Mouse (Mus musculus): ENCODE results near the gene Cdc25b. TPM values are rescaled to one million over a fixed set of nuclear protein-coding genes. Genes with fewer than 3 reads are reported as not detected.

Cdc25b gene
- polyA plus RNA-seq, 1 experiment from 2014 or later: 38.7 TPM

DNA sequence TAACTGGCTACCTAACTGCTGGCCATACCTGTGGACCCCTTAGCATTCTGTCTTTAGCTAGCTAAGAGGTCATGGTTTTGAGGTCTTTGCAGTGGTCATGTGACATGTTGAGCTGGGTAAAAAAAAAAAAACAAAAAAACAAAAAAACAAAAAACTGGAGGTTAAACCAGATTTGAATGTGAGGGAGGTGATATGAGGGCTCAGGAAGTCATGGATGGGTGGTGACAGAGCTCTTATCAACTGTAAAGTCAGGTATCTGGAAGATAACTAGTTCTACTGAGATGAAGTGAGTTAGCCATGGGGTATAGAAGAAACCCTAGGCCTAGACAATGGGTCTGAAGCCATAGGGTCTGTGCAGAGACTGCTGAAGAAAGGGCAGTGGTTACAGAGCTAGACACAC is 55.4 kb downstream of the Cdc25b start:
- H3K4me3 ChIP-seq (ENCODE audit: low read depth, low read length): no peak overlapping the region
- no peak overlapping the region for H3K9ac ChIP-seq (ENCODE audit: low read length)
- peaks cover 49% of the 10 kb centered on the region for H3K36me3 ChIP-seq (ENCODE audit: control insufficient read depth, insufficient read depth, low read length)
- ATAC-seq (ENCODE audit: low FRiP score, low TSS enrichment): no peak
- H3K4me2 ChIP-seq (replicated peaks; ENCODE audit: low read depth): no peak overlapping the region
- no peak for DNase-seq (ENCODE audit: low spot score)
- TF ChIP-seq CTCF (IDR thresholded peaks at IDR 0.05; ENCODE audit: low read depth) (no peak), EP300 (optimal IDR thresholded peaks at IDR 0.05) (no peak)
- no peak overlapping the region for H3K27ac ChIP-seq (replicated peaks)
- no peaks in the 10 kb centered on the region for H3K27me3 ChIP-seq (ENCODE audit: control insufficient read depth, insufficient read depth, low read length)
- H3K4me1 ChIP-seq (replicated peaks; ENCODE audit: control insufficient read depth, insufficient read depth): no peaks in the 10 kb centered on the region
- no peaks in the 10 kb centered on the region for H3K9me3 ChIP-seq (ENCODE audit: control insufficient read depth, low read length)

DNA sequence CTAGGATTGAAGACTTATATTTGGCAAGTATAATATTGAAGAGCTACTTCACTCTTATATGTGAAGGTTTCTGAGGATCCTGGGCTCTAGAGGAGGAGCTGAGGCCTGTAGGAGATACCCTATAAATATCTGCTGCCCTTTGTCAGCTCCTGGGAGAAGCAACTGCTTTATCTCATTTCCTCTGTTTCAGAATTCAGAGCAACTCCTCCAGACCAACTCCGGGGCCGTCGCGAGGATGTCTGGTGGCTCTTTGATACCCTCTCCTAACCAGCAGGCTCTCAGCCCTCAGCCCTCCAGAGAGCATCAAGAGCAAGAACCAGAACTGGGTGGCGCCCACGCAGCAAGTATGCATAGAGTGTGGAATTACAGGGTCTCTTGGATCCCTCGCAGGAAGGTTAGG is 56.2 kb downstream of the Cdc25b start:
- no peak for DNase-seq (ENCODE audit: low spot score)
- Histone ChIP-seq H3K9ac (ENCODE audit: low read length) (no peak overlapping the region), H3K4me2 (replicated peaks; ENCODE audit: low read depth) (no peak overlapping the region), H3K9me3 (ENCODE audit: control insufficient read depth, low read length) (no peaks in the 10 kb centered on the region), H3K36me3 (ENCODE audit: control insufficient read depth, insufficient read depth, low read length) (peaks cover 53% of the 10 kb centered on the region), H3K4me3 (ENCODE audit: low read depth, low read length) (no peak overlapping the region), H3K27ac (replicated peaks) (no peak overlapping the region), H3K4me1 (replicated peaks; ENCODE audit: control insufficient read depth, insufficient read depth) (no peaks in the 10 kb centered on the region), H3K27me3 (ENCODE audit: control insufficient read depth, insufficient read depth, low read length) (no peaks in the 10 kb centered on the region)
- TF ChIP-seq CTCF (IDR thresholded peaks at IDR 0.05; ENCODE audit: low read depth) (no peak), EP300 (optimal IDR thresholded peaks at IDR 0.05) (no peak)
- 91% methylated on average over 7 of the region's 7 CpGs for WGBS
- no peak for ATAC-seq (ENCODE audit: low FRiP score, low TSS enrichment)

Other genes with a start within 250 kb of the Cdc25b start
- gene Gfra4, start 143.9 kb upstream of the Cdc25b start, polyA plus RNA-seq (2015; fragmentation: Nextera tagmentation; extraction: Ambion mirVana): 10.1 and 10.3 TPM in 2 replicates
- 8.2 and 8.7 TPM in 2 replicates for gene Adam33, start 123.1 kb upstream of the Cdc25b start, polyA plus RNA-seq (2015; fragmentation: Nextera tagmentation; extraction: Ambion mirVana)
- gene Siglec1, start 100.2 kb upstream of the Cdc25b start, polyA plus RNA-seq (2015; fragmentation: Nextera tagmentation; extraction: Ambion mirVana): 0.34 and 0.38 TPM in 2 replicates
- 4.2 TPM in 2 replicates for gene Hspa12b, start 59.7 kb upstream of the Cdc25b start, polyA plus RNA-seq (2015; fragmentation: Nextera tagmentation; extraction: Ambion mirVana)
- gene Gm11037, start 53.5 kb upstream of the Cdc25b start, polyA plus RNA-seq (2015; fragmentation: Nextera tagmentation; extraction: Ambion mirVana): not detected in 2 replicates
- gene 1700037H04Rik, start 26.9 kb upstream of the Cdc25b start, polyA plus RNA-seq (2015; fragmentation: Nextera tagmentation; extraction: Ambion mirVana): 42.6 and 43.6 TPM in 2 replicates
- 12.2 and 13.9 TPM in 2 replicates for gene Cenpb, start 6.9 kb upstream of the Cdc25b start, polyA plus RNA-seq (2015; fragmentation: Nextera tagmentation; extraction: Ambion mirVana)
- gene Spef1, start 333 bp downstream of the Cdc25b start, polyA plus RNA-seq (2015; fragmentation: Nextera tagmentation; extraction: Ambion mirVana): 2.5 and 2.9 TPM in 2 replicates
- gene Ap5s1, start 20.1 kb downstream of the Cdc25b start, polyA plus RNA-seq (2015; fragmentation: Nextera tagmentation; extraction: Ambion mirVana): 22.0 and 24.6 TPM in 2 replicates
- gene Mavs, start 47.1 kb downstream of the Cdc25b start, polyA plus RNA-seq (2015; fragmentation: Nextera tagmentation; extraction: Ambion mirVana): 14.7 and 17.3 TPM in 2 replicates
- gene Pank2, start 75.5 kb downstream of the Cdc25b start, polyA plus RNA-seq (2015; fragmentation: Nextera tagmentation; extraction: Ambion mirVana): 28.3 and 32.4 TPM in 2 replicates
- 1.2 and 1.3 TPM in 2 replicates for gene Rnf24, start 165.9 kb downstream of the Cdc25b start, polyA plus RNA-seq (2015; fragmentation: Nextera tagmentation; extraction: Ambion mirVana)

Measured in stomach, postnatal 0 days (tissue).